Comparison of ENCODE assay signal across 24 mouse cellular contexts in genomic region chr9:123429863-123430262, GRCm38 (mm10). TPM values are rescaled to one million over a fixed set of nuclear protein-coding genes. Genes with fewer than 3 reads are reported as not detected.
A peak's percentile ranks its signal among the peaks of the same experiment; 100 is the strongest.
DNase-seq lines count a peak whose midpoint lies in the region; ATAC-seq and TF ChIP-seq lines count a peak whose summit lies in the region.
"Had no signal": no experiment of that assay in that cellular context is flagged by ENCODE, and none has a peak within 500 bp of the region (broad histone marks: within the 10 kb centered on the region; RNA-seq: fewer than 3 reads in every experiment).

No protein-coding gene starts in this region.

- no peak overlapping the region for H3K4me2 ChIP-seq in liver, embryonic 13.5 days
- no peak overlapping the region for H3K4me2 ChIP-seq in liver, embryonic 15.5 days
- H3K4me2 ChIP-seq: embryonic facial prominence, embryonic 12.5 days; embryonic facial prominence, embryonic 15.5 days; heart, embryonic 13.5 days; hindbrain, embryonic 14.5 days had no signal

- ATAC-seq in liver, embryonic 13.5 days (ENCODE audit: low read depth): peak; percentile 69
- peak; percentile 67 for ATAC-seq in liver, embryonic 15.5 days (ENCODE audit: insufficient read depth)
- ATAC-seq: CD4-positive, CD25-positive, alpha-beta regulatory T cell, adult 4 months; forebrain, embryonic 14.5 days; forebrain, postnatal 0 days; hindbrain, postnatal 0 days; inflammation-experienced regulatory T-cells, adult 6 months had no signal

- DNase-seq in liver, adult 2 months (ENCODE audit: extremely low read depth, low read depth, low spot score): peak; percentile 77
- DNase-seq in liver: no peak
- no peak for DNase-seq in liver, embryonic 13.5 days
- no peak for DNase-seq in thymus, postnatal 0 days (ENCODE audit: low spot score)
- DNase-seq in adrenal gland, adult 2 months: no peak
- DNase-seq: adrenal gland, adult 8-10 months; adrenal gland, postnatal 25 days; cerebellum, adult 11-12 months; cerebellum, adult 9-10 months; forebrain, postnatal 0 days; gastrocnemius, adult 2 months; gastrocnemius, postnatal 14 days; heart, adult 18-20 months; heart, postnatal 14 days; heart, postnatal 4 days had no signal

- H3K9me3 ChIP-seq in liver, embryonic 13.5 days (replicated peaks): no peaks in the 10 kb centered on the region
- no peaks in the 10 kb centered on the region for H3K9me3 ChIP-seq in liver, embryonic 15.5 days (replicated peaks)
- H3K9me3 ChIP-seq: embryonic facial prominence, embryonic 12.5 days; embryonic facial prominence, embryonic 15.5 days; heart, embryonic 13.5 days had no signal

- peaks cover 13% of the 10 kb centered on the region for H3K36me3 ChIP-seq in liver, adult 2 months (ENCODE audit: control insufficient read depth, insufficient read depth, low read length)
- H3K36me3 ChIP-seq in liver, embryonic 13.5 days: peaks cover 6% of the 10 kb centered on the region; the same call in 1 of the 2 replicates
- 0 out of 2 replicates have a peak, but pooled peaks cover 5% of the 10 kb centered on the region for H3K36me3 ChIP-seq in liver, embryonic 15.5 days (replicated peaks)

- H3K4me3 ChIP-seq in liver, adult 2 months (ENCODE audit: insufficient read depth, low read depth, low read length): no peak overlapping the region
- H3K4me3 ChIP-seq in liver, embryonic 13.5 days (replicated peaks): no peak overlapping the region
- no peak overlapping the region for H3K4me3 ChIP-seq in liver, embryonic 15.5 days (replicated peaks)
- H3K4me3 ChIP-seq: embryonic facial prominence, embryonic 12.5 days; embryonic facial prominence, embryonic 15.5 days; gastrocnemius, adult 2 months; heart, embryonic 13.5 days had no signal

- no peak for TF ChIP-seq POLR2A in liver, adult 2 months (IDR thresholded peaks at IDR 0.05; ENCODE audit: extremely low read depth, insufficient read depth, low read length)

- 38% methylated on average over 4 of the region's 4 CpGs for WGBS in liver, adult 2 months
- WGBS in liver, embryonic 13.5 days (ENCODE audit: insufficient replicate concordance): 78% methylated on average over 4 of the region's 4 CpGs
- WGBS in liver, embryonic 15.5 days (ENCODE audit: insufficient replicate concordance): 69% methylated on average over 4 of the region's 4 CpGs

- H3K9ac ChIP-seq in liver, adult 2 months (ENCODE audit: low read depth, low read length): no peak overlapping the region
- no peak overlapping the region for H3K9ac ChIP-seq in liver, embryonic 13.5 days
- H3K9ac ChIP-seq in liver, embryonic 15.5 days: no peak overlapping the region
- H3K9ac ChIP-seq: embryonic facial prominence, embryonic 12.5 days; embryonic facial prominence, embryonic 15.5 days; forebrain, postnatal 0 days; heart, embryonic 13.5 days; hindbrain, embryonic 14.5 days had no signal

- no peak overlapping the region for H3K27ac ChIP-seq in liver, adult 2 months (replicated peaks; ENCODE audit: insufficient read depth, low read depth, low read length)
- H3K27ac ChIP-seq in liver, embryonic 13.5 days: peak overlapping the region; percentile 48; the same call in 1 of the 2 replicates
- H3K27ac ChIP-seq in liver, embryonic 15.5 days (replicated peaks): no peak overlapping the region; the same call in 1 of the 2 replicates
- H3K27ac ChIP-seq: embryonic facial prominence, embryonic 12.5 days; embryonic facial prominence, embryonic 15.5 days; gastrocnemius, adult 2 months; heart, embryonic 13.5 days; hindbrain, embryonic 14.5 days; hindbrain, postnatal 0 days had no signal

- TF ChIP-seq CTCF in liver, adult 2 months (IDR thresholded peaks at IDR 0.05; ENCODE audit: low read depth, low read length): no peak

- peaks cover 3% of the 10 kb centered on the region; the same call in 1 of the 2 replicates for H3K4me1 ChIP-seq in liver, adult 2 months (ENCODE audit: control insufficient read depth, insufficient read depth, low read length)
- peaks cover 7% of the 10 kb centered on the region; the same call in 1 of the 2 replicates for H3K4me1 ChIP-seq in liver, embryonic 13.5 days (replicated peaks)
- H3K4me1 ChIP-seq in liver, embryonic 15.5 days (replicated peaks): peaks cover 10% of the 10 kb centered on the region; the same call in 1 of the 2 replicates
- H3K4me1 ChIP-seq: embryonic facial prominence, embryonic 12.5 days; embryonic facial prominence, embryonic 15.5 days; heart, embryonic 13.5 days had no signal

- no peaks in the 10 kb centered on the region for H3K79me2 ChIP-seq in liver, adult 2 months (ENCODE audit: control insufficient read depth, insufficient read depth, low read length)

- no peaks in the 10 kb centered on the region for H3K27me3 ChIP-seq in liver, adult 2 months (ENCODE audit: control insufficient read depth, insufficient read depth, low read length)
- H3K27me3 ChIP-seq in liver, embryonic 13.5 days: no peaks in the 10 kb centered on the region
- no peaks in the 10 kb centered on the region for H3K27me3 ChIP-seq in liver, embryonic 15.5 days
- H3K27me3 ChIP-seq: embryonic facial prominence, embryonic 12.5 days; embryonic facial prominence, embryonic 15.5 days; heart, embryonic 13.5 days had no signal

RNA-seq across cellular contexts. Expression of gene Limd1, which starts 48.6 kb away (rescaled TPM):
- 19.7 and 22.2 TPM in 2 replicates for total RNA-seq in liver, adult 2 months (2014; rRNA removed)
- polyA plus RNA-seq in liver, adult 2 months (2012; rRNA removed): 15.9 and 24.6 TPM in 2 replicates
- 21.5 and 25.8 TPM in 2 replicates for polyA plus RNA-seq in liver, embryonic 13.5 days (2015; fragmentation: Nextera tagmentation; extraction: Ambion mirVana)
- polyA plus RNA-seq in liver, embryonic 15.5 days (2015; fragmentation: Nextera tagmentation; extraction: Ambion mirVana): 22.8 and 23.2 TPM in 2 replicates
- 33.6 and 33.7 TPM in 2 replicates for polyA plus RNA-seq in thymus, postnatal 0 days (2015; fragmentation: Nextera tagmentation; extraction: Ambion mirVana)
- total RNA-seq in adrenal gland, adult 2 months (2021): 10 to 100 TPM; 28.7 to 33.0 TPM
- polyA plus RNA-seq in adrenal gland, adult 2 months (2012; rRNA removed): 30.2 and 48.8 TPM in 2 replicates
